Mouse (Mus musculus): ENCODE data around the gene Prdm5.

GRCm38 (mm10) chr6:65773566-65773965 is 5.2 kb upstream of the Prdm5 start:
- TF ChIP-seq POU5F1 (IDR thresholded peaks at IDR 0.05; ENCODE audit: borderline replicate concordance, low read length) (no peak), CTCF (conservative IDR thresholded peaks at IDR 0.05; ENCODE audit: low read length) (no peak)
